Mouse (Mus musculus): ENCODE measurements around the gene Qpct.
A peak's percentile ranks its signal among the peaks of the same experiment; 100 is the strongest.

Qpct gene

DNA sequence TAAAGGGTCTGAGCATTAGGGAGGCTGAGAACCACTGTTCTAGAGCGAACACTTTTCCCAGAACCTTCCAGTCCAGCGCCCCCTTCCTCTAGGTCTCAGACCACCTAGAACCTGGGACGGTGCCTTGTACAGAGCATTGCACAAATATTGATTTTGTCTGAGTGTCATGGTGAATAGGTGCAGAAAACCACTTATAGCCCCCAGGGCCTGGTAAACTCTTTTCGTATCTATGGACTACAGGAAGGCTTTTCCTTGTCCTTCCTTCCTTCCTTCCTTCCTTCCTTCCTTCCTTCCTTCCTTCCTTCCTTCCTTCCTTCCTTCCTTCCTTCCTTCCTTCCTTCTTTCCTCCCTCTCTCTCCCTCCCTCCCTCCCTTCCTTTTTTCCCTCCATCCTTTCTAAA is at the start of gene Qpct:
Qpct (plus strand) TSS at position 301 of the 400 bp plus-strand sequence.
- no peak for DNase-seq

GRCm38 (mm10) chr17:79013625-79014024 is 38.1 kb upstream of the Qpct start:
- no peak for DNase-seq

DNA sequence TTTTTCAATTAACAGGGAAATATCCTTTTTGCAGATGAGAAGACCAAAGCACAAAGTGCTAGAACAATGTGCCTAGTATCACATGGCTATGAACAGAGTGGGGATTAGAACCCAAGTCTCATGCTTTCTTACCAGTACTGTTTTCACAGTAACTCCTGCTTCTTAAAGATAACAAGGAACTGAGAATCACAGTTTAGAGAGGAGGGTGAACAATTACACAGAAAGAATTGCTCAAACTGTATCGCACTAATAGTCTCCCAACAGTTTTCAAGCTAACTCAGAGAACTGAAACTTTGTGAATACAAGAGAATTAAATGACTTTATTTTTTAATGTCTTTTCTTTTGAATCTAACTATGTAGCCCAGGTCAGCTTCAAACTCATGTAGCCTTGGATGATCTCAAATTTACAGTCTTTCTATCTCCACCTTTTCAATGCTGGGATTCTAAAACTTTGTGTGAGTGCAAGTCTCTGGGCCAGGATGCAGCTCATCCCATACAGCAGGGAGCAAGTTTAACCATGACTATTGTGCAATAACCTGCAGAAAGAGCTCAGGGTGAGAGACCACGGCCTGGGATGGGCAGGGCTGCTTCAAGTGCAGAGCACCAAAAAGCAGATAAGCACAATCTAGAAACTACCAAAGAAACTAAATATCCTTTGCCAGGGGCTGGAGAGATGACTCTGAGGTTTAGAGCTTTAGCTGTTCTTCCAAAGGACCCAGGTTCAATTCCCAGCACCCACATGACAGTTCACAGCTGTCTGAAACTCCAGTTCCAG is 36.6 kb upstream of the Qpct start:
- no peak for DNase-seq

DNA sequence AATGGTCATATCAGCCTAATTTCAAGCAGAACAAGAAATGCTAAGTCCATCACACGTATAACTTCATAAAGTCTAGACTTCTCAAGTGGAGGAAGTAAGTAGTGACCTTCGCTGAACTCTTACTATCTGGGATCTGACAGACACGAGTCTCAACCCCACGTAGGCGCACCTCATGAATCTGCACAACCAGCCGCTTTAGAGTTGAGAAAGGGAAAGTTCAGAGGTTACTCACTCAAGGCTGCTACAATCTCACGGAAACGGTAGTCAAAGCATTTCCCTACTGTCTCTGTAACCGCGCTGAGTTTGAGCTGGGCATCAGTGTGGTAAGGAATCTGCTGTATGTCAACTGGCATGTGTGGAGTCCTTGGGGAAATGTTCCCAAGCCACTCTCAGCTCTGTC is 35.9 kb upstream of the Qpct start:
- DNase-seq = no peak

- no peak for DNase-seq
Measured at GRCm38 (mm10) chr17:79018422-79018821, 33.3 kb upstream of the Qpct start.

GRCm38 (mm10) chr17:79019726-79020207 is 31.9 kb upstream of the Qpct start:
- no peak for DNase-seq

DNA sequence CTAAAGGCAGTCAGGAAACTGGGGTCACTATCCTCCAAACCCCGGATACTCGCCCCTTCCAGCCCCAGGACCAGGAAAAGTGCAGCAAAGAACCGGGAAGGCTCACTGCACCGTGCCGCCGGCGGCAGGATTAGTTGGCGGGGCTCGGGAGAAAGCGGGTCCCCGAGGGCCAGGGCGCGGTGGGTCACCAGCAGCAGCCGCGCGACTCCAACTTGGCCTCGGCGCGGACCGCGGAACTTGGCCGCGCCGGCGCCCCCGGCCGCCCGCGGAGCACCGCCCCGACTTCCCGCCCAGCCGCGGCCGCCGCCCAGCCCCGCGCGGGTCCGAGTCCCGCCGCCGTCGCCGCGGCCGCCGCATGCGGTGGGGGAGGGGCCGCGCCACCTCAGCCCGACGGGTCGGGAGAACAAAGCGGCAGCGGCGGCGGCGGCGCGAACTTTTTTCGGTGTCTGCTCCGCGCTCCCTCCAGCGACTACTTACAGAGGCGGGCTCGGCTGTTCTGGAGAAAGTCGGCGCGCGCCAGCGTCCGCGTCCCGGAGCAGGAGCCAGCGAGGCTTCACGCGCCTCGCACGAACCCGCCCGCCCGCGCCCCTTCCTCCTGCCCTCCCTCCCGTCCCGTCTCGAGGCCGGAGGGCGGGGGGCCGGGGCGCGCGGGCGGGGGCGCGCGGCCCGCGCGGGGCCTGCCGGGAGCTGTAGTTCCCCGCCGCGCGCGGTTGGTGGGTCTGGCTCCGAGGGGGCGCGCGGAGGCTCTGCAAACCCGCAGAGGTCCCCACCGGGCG is 31.3 kb upstream of the Qpct start, which contains the start of gene Prkd3:
Prkd3 (minus strand) TSS at position 609 of the 776 bp plus-strand sequence.
- peak; percentile 48 to 65 for DNase-seq

GRCm38 (mm10) chr17:79020984-79021335 is 30.7 kb upstream of the Qpct start:
- DNase-seq = no peak

DNA sequence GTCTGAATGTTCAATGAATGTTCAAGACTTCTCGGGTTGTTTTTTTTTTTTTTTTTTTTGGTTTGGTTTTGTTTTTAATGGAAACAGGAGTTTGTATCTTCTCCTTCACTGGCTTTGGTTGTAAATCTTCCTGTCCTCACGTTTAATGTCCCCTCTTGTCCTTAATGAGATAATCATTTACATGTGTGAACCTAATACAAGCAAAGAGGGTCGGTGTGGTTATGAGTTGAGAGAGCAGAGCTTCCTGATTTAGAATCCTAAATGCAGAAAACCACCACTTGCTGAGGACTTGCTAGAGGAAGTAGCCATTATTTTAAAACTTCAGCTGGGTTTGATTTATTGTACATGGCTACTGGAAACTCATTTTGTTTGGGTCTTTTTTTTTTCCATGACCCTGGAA is 29.0 kb upstream of the Qpct start:
- DNase-seq = no peak

DNA sequence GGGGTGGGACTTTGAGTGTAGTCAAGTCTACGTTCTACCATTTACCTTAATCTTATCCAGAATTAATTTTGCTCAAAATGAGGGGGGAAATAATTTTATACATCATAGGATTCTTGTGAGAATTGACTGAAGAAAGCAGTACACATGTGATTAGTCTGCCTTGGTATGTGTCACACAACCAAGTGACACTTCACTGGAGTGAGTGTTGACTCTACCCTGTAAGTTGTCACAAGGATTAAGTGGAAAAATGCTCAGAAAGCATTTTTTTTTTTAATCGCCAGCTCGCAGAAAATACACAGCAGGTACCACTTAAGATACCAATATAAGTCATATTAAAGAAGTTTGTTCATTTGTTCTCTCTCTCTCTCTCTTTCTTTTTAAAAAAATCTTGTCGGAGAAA is 27.2 kb upstream of the Qpct start:
- DNase-seq = no peak

- DNase-seq = no peak
Measured at GRCm38 (mm10) chr17:79029226-79029625, 22.5 kb upstream of the Qpct start.

DNA sequence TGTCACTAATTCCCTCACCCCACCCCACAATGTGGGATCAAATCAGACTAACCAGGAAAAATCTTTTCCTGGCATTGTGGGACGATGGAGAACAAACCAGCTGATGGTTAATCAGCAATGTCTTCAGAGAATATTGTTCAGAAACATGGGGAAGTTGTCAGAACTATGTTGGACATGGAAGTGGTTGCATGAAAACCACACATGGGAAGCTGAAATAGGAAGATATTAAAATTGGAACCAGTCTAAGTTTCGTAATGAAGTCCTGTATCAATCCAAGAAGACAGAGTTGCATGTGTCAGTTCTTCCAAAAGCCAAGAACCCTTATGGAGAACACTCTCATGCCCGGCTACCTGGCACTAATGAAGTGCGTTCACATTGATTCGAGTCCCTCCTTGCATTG is 20.1 kb upstream of the Qpct start:
- DNase-seq = no peak

GRCm38 (mm10) chr17:79032782-79033181 is 18.9 kb upstream of the Qpct start:
- DNase-seq = no peak

- DNase-seq = no peak
Measured at GRCm38 (mm10) chr17:79039660-79040059, 12.0 kb upstream of the Qpct start.

- DNase-seq = no peak
Measured at GRCm38 (mm10) chr17:79043705-79044104, 8.0 kb upstream of the Qpct start.

GRCm38 (mm10) chr17:79052088-79052812 is 544 bp downstream of the Qpct start:
- peak; percentile 8 to 28 for DNase-seq

- no peak for DNase-seq
Measured at GRCm38 (mm10) chr17:79058271-79058670, 6.6 kb downstream of the Qpct start.

DNA sequence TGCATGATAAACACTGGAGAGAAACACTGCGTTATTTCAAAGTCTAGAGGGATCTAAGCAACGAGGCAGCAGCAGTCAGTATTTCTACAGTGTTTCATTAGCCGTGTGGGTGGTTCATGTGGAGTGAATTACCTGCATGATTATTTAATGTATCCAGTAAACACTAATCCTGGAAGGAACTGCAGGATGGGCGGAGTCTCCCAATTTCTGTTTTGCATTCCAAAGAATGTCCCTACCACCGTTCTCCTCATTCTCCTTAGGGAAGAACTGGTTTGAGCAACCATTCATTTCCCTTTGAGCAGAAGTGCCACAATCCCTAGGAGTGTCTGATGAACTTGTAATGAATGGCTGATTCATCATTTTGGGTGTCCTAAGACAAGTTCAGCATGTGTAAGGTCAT is 8.5 kb downstream of the Qpct start:
- no peak for DNase-seq

DNA sequence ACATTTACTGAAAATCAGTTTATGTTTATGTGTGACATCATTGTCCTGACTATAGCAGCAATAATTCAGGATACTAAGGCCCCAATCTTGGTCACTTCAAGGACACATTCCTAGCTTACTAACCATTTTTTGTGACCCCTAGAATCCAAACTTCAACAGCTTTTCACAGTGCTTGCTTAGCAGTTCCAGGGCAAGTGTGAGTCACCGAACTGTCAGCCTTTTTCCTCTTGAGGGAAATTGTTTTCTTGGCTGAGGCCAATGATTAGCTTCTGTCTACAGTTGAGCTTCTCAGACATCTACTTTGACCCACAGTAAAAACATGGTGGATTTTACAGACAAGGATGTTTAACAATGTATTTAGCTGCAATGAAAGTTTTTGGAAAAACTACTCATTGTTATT is 12.5 kb downstream of the Qpct start:
- no peak for DNase-seq

GRCm38 (mm10) chr17:79068581-79068980 is 16.9 kb downstream of the Qpct start:
- no peak for DNase-seq

GRCm38 (mm10) chr17:79069019-79069418 is 17.3 kb downstream of the Qpct start:
- DNase-seq = no peak

GRCm38 (mm10) chr17:79069766-79070480 is 18.2 kb downstream of the Qpct start:
- DNase-seq = no peak

DNA sequence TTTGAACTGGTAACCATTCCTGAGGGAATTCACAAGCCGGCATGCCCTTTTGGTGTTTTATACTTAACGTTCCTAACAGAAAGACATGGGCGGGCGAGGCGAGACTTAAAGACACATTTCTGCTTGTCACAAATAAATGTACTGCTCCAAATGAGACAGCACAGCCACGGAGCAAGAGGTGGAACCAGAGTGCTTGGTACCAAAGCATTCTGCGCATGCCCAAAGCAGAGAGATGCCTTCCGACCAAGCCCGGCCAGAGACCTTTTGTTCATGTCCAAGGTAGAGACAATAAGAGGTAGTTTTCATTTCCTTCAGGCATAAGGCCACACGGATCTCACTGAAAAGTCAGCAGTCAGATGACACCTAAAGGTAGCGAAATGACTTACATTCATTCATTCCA is 20.2 kb downstream of the Qpct start:
- no peak for DNase-seq
